Mouse (Mus musculus): ENCODE data around the gene Sec61g. TPM values are rescaled to one million over a fixed set of nuclear protein-coding genes. Genes with fewer than 3 reads are reported as not detected.
"Not testable (repeated sequence)": the region's sequence is repeated elsewhere in the genome, so short reads cannot be mapped to it uniquely, and the experiment has no call there.

Sec61g gene
- polyA plus RNA-seq, 1 experiment, result 16.4 TPM

DNA sequence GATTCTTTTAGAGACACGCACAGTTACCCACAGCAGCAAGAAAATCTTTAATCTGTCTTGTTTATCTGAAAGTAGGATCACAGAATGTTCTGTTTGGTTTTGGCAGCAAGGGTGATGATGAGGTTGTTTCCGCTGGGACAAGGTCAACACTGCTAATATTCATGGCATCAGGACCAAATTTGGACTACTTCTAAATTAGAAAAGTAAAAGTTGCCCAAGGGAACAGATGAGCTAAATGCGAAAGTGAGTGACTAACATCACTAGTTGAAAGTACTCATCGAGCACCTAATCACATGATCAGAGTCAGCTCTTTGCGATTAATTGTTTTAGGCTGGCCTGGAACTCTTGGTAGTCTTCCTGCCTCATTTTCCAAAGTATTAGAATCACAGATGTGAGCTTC lies 20.1 kb upstream of the Sec61g start:
- Histone ChIP-seq H3K4me3 (ENCODE audit: control insufficient read depth, insufficient read depth, low read length) (no peak overlapping the region), H3K4me1 (replicated peaks; ENCODE audit: control insufficient read depth, insufficient read depth, low read length) (no peaks in the 10 kb centered on the region), H3K27me3 (ENCODE audit: control insufficient read depth, insufficient read depth, low read length) (no peaks in the 10 kb centered on the region), H3K36me3 (ENCODE audit: control insufficient read depth, insufficient read depth, low read length) (no peaks in the 10 kb centered on the region), H3K27ac (ENCODE audit: control insufficient read depth, insufficient read depth, low read length) (no peak overlapping the region)
- no peak for TF ChIP-seq CTCF (IDR thresholded peaks at IDR 0.05; ENCODE audit: borderline replicate concordance, control insufficient read depth, extremely low read depth, insufficient read depth, low read length, poor library complexity)
- TF ChIP-seq POLR2A (IDR thresholded peaks at IDR 0.05; ENCODE audit: control insufficient read depth, extremely low read depth, insufficient read depth, low read length, poor library complexity), result no peak
- no peak for DNase-seq
- WGBS, result 95% methylated on average over 5 of the region's 5 CpGs

GRCm38 (mm10) chr11:16527743-16528142 lies 19.5 kb upstream of the Sec61g start:
- 78% methylated on average over 5 of the region's 5 CpGs for WGBS
- Histone ChIP-seq H3K27ac (ENCODE audit: control insufficient read depth, insufficient read depth, low read length) (no peak overlapping the region), H3K27me3 (ENCODE audit: control insufficient read depth, insufficient read depth, low read length) (no peaks in the 10 kb centered on the region), H3K36me3 (ENCODE audit: control insufficient read depth, insufficient read depth, low read length) (no peaks in the 10 kb centered on the region), H3K4me1 (replicated peaks; ENCODE audit: control insufficient read depth, insufficient read depth, low read length) (no peaks in the 10 kb centered on the region), H3K4me3 (ENCODE audit: control insufficient read depth, insufficient read depth, low read length) (no peak overlapping the region)
- TF ChIP-seq CTCF (IDR thresholded peaks at IDR 0.05; ENCODE audit: borderline replicate concordance, control insufficient read depth, extremely low read depth, insufficient read depth, low read length, poor library complexity), result no peak
- TF ChIP-seq POLR2A (IDR thresholded peaks at IDR 0.05; ENCODE audit: control insufficient read depth, extremely low read depth, insufficient read depth, low read length, poor library complexity), result no peak
- no peak for DNase-seq

GRCm38 (mm10) chr11:16526467-16526866 lies 18.2 kb upstream of the Sec61g start:
- no peaks in the 10 kb centered on the region for H3K4me1 ChIP-seq (replicated peaks; ENCODE audit: control insufficient read depth, insufficient read depth, low read length)
- no peaks in the 10 kb centered on the region for H3K36me3 ChIP-seq (ENCODE audit: control insufficient read depth, insufficient read depth, low read length)
- WGBS, result 77% methylated on average over 2 of the region's 2 CpGs
- H3K4me3 ChIP-seq (ENCODE audit: control insufficient read depth, insufficient read depth, low read length), result no peak overlapping the region
- no peak overlapping the region for H3K27ac ChIP-seq (ENCODE audit: control insufficient read depth, insufficient read depth, low read length)
- H3K27me3 ChIP-seq (ENCODE audit: control insufficient read depth, insufficient read depth, low read length), result no peaks in the 10 kb centered on the region
- no peak for DNase-seq
- TF ChIP-seq POLR2A (IDR thresholded peaks at IDR 0.05; ENCODE audit: control insufficient read depth, extremely low read depth, insufficient read depth, low read length, poor library complexity), result no peak
- no peak for TF ChIP-seq CTCF (IDR thresholded peaks at IDR 0.05; ENCODE audit: borderline replicate concordance, control insufficient read depth, extremely low read depth, insufficient read depth, low read length, poor library complexity)

DNA sequence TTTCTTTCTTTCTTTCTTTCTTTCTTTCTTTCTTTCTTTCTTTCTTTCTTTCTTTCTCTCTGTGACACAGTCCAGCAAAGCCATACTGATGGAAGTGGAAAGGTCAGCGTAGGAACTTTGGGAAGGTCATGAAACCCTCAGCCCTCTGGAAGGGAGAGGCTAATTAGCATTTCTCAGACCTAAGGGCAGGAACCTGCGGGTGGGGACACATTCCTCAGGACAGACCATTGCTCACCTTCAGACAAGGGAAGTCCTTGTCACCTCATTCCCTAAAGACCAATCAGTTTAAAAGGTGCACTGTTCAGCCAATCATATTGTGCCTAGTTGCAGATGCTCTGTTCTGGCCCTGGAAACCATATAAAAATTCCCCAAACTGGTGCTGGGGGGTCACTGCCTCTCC lies 17.4 kb upstream of the Sec61g start:
- WGBS, result 79% methylated on average over 2 of the region's 2 CpGs
- H3K4me1 ChIP-seq (replicated peaks; ENCODE audit: control insufficient read depth, insufficient read depth, low read length), result no peaks in the 10 kb centered on the region

GRCm38 (mm10) chr11:16524917-16525640 lies 16.8 kb upstream of the Sec61g start:
- H3K4me3 ChIP-seq (ENCODE audit: control insufficient read depth, insufficient read depth, low read length), result no peak overlapping the region
- H3K27me3 ChIP-seq (ENCODE audit: control insufficient read depth, insufficient read depth, low read length), result no peaks in the 10 kb centered on the region
- no peak for TF ChIP-seq CTCF (IDR thresholded peaks at IDR 0.05; ENCODE audit: borderline replicate concordance, control insufficient read depth, extremely low read depth, insufficient read depth, low read length, poor library complexity)
- TF ChIP-seq POLR2A (IDR thresholded peaks at IDR 0.05; ENCODE audit: control insufficient read depth, extremely low read depth, insufficient read depth, low read length, poor library complexity), result no peak
- no peak for DNase-seq
- H3K27ac ChIP-seq (ENCODE audit: control insufficient read depth, insufficient read depth, low read length), result no peak overlapping the region
- WGBS, result 49% methylated on average over 3 of the region's 3 CpGs
- H3K36me3 ChIP-seq (ENCODE audit: control insufficient read depth, insufficient read depth, low read length), result no peaks in the 10 kb centered on the region
- H3K4me1 ChIP-seq (replicated peaks; ENCODE audit: control insufficient read depth, insufficient read depth, low read length), result no peaks in the 10 kb centered on the region

More for the DNA sequence above, 17.4 kb upstream of the Sec61g start:
- no peak overlapping the region for H3K4me3 ChIP-seq (ENCODE audit: control insufficient read depth, insufficient read depth, low read length)
- TF ChIP-seq POLR2A (IDR thresholded peaks at IDR 0.05; ENCODE audit: control insufficient read depth, extremely low read depth, insufficient read depth, low read length, poor library complexity) (no peak), CTCF (IDR thresholded peaks at IDR 0.05; ENCODE audit: borderline replicate concordance, control insufficient read depth, extremely low read depth, insufficient read depth, low read length, poor library complexity) (no peak)
- H3K27me3 ChIP-seq (ENCODE audit: control insufficient read depth, insufficient read depth, low read length), result no peaks in the 10 kb centered on the region
- H3K27ac ChIP-seq (ENCODE audit: control insufficient read depth, insufficient read depth, low read length), result no peak overlapping the region
- H3K36me3 ChIP-seq (ENCODE audit: control insufficient read depth, insufficient read depth, low read length), result no peaks in the 10 kb centered on the region
- no peak for DNase-seq

- not testable (repeated sequence) for DNase-seq; H3K27me3 ChIP-seq (ENCODE audit: control insufficient read depth, insufficient read depth, low read length)
- 96% methylated on average over 16 of the region's 16 CpGs for WGBS
Measured at GRCm38 (mm10) chr11:16515081-16515480, 6.8 kb upstream of the Sec61g start.

GRCm38 (mm10) chr11:16514221-16514620 lies 5.9 kb upstream of the Sec61g start:
- DNase-seq, result not testable (repeated sequence)
- 77% methylated on average over 23 of the region's 23 CpGs for WGBS

More at GRCm38 (mm10) chr11:16515081-16515480, 6.8 kb upstream of the Sec61g start:
- H3K4me3 ChIP-seq (ENCODE audit: control insufficient read depth, insufficient read depth, low read length); H3K4me1 ChIP-seq (replicated peaks; ENCODE audit: control insufficient read depth, insufficient read depth, low read length); H3K27ac ChIP-seq (ENCODE audit: control insufficient read depth, insufficient read depth, low read length); H3K36me3 ChIP-seq (ENCODE audit: control insufficient read depth, insufficient read depth, low read length): not testable (repeated sequence)

More at GRCm38 (mm10) chr11:16514221-16514620, 5.9 kb upstream of the Sec61g start:
- not testable (repeated sequence) for H3K36me3 ChIP-seq (ENCODE audit: control insufficient read depth, insufficient read depth, low read length); H3K4me1 ChIP-seq (replicated peaks; ENCODE audit: control insufficient read depth, insufficient read depth, low read length); H3K27ac ChIP-seq (ENCODE audit: control insufficient read depth, insufficient read depth, low read length); H3K4me3 ChIP-seq (ENCODE audit: control insufficient read depth, insufficient read depth, low read length); H3K27me3 ChIP-seq (ENCODE audit: control insufficient read depth, insufficient read depth, low read length)
